Comparison of ENCODE assay signal across 8 mouse cellular contexts in genomic region chr5:30647396-30647795, GRCm38 (mm10). TPM values are rescaled to one million over a fixed set of nuclear protein-coding genes. Genes with fewer than 3 reads are reported as not detected.
DNase-seq lines count a peak whose midpoint lies in the region; ATAC-seq and TF ChIP-seq lines count a peak whose summit lies in the region.

No protein-coding gene starts in this region.

- no peak for TF ChIP-seq EP300 in heart, adult 2 months (IDR thresholded peaks at IDR 0.05; ENCODE audit: insufficient read depth, low read depth, low read length)

- peak overlapping the region; percentile 75 for H3K9ac ChIP-seq in heart, adult 2 months (ENCODE audit: low read depth, low read length)
- H3K9ac ChIP-seq in liver, embryonic 13.5 days: peak overlapping the region; percentile 83

- no peak for TF ChIP-seq POLR2A in heart, adult 2 months (IDR thresholded peaks at IDR 0.05; ENCODE audit: insufficient read depth, low read depth, low read length)

- peak; percentile 49 for ATAC-seq in CD4-positive, CD25-positive, alpha-beta regulatory T cell, adult 4 months
- no peak for ATAC-seq in liver, embryonic 13.5 days (ENCODE audit: low read depth)

- H3K4me3 ChIP-seq in heart, adult 2 months: peak overlapping the region; percentile 89
- H3K4me3 ChIP-seq in forebrain, embryonic 10.5 days: peak overlapping the region; percentile 92
- H3K4me3 ChIP-seq in liver, embryonic 13.5 days (replicated peaks): peak overlapping the region; percentile 86

- peaks cover 10% of the 10 kb centered on the region for H3K36me3 ChIP-seq in heart, adult 2 months (ENCODE audit: control insufficient read depth, insufficient read depth, low read length)
- H3K36me3 ChIP-seq in forebrain, embryonic 10.5 days (replicated peaks): no peaks in the 10 kb centered on the region; the same call in 1 of the 2 replicates
- H3K36me3 ChIP-seq in liver, embryonic 13.5 days: 0 out of 2 replicates have a peak, but pooled peaks cover 1% of the 10 kb centered on the region

- no peak for TF ChIP-seq CTCF in heart, adult 2 months (IDR thresholded peaks at IDR 0.05)

- H3K27me3 ChIP-seq in heart, adult 2 months (ENCODE audit: control insufficient read depth, insufficient read depth, low read length): no peaks in the 10 kb centered on the region
- H3K27me3 ChIP-seq in forebrain, embryonic 10.5 days (ENCODE audit: poor library complexity, severe bottlenecking): no peaks in the 10 kb centered on the region
- no peaks in the 10 kb centered on the region for H3K27me3 ChIP-seq in liver, embryonic 13.5 days

- peaks cover 3% of the 10 kb centered on the region; the same call in 1 of the 2 replicates for H3K79me2 ChIP-seq in heart, adult 2 months (replicated peaks; ENCODE audit: control insufficient read depth, insufficient read depth, low read length)

- H3K27ac ChIP-seq in heart, adult 2 months: peak overlapping the region; percentile 94
- H3K27ac ChIP-seq in forebrain, embryonic 10.5 days: peak overlapping the region; percentile 84
- no peak overlapping the region for H3K27ac ChIP-seq in liver, embryonic 13.5 days

- H3K4me2 ChIP-seq in liver, embryonic 13.5 days: peak overlapping the region; percentile 90

- WGBS in heart, adult 2 months: 7% methylated on average over 9 of the region's 9 CpGs
- WGBS in forebrain, embryonic 10.5 days: 20% methylated on average over 9 of the region's 9 CpGs
- 26% methylated on average over 9 of the region's 9 CpGs for WGBS in liver, embryonic 13.5 days (ENCODE audit: insufficient replicate concordance)

- intact Hi-C loops in heart, adult 2 months (cut with DNase I): no loop called here

- H3K9me3 ChIP-seq in forebrain, embryonic 10.5 days: no peaks in the 10 kb centered on the region
- H3K9me3 ChIP-seq in liver, embryonic 13.5 days (replicated peaks): no peaks in the 10 kb centered on the region

- peaks cover 24% of the 10 kb centered on the region for H3K4me1 ChIP-seq in heart, adult 2 months (ENCODE audit: control insufficient read depth, insufficient read depth, low read length)
- H3K4me1 ChIP-seq in forebrain, embryonic 10.5 days: peaks cover 22% of the 10 kb centered on the region
- peaks cover 41% of the 10 kb centered on the region for H3K4me1 ChIP-seq in liver, embryonic 13.5 days (replicated peaks)

- no peak for DNase-seq in heart, adult 2 months
- no peak for DNase-seq in heart, adult 11 months
- no peak for DNase-seq in forebrain, embryonic 10.5 days (ENCODE audit: extremely low spot score, low spot score)
- no peak for DNase-seq in liver, embryonic 13.5 days
- DNase-seq in ovary, postnatal 36 days (ENCODE audit: low spot score): no peak
- no peak for DNase-seq in adrenal gland, postnatal 4 days (ENCODE audit: low spot score in 2 of 2)
- DNase-seq in gastrocnemius, adult 18-20 months (ENCODE audit: low spot score): no peak

RNA-seq across cellular contexts. Expression of gene Slc35f6, which starts 0.3 kb away (rescaled TPM):
- total RNA-seq in heart, adult 2 months (2021): 10 to 100 TPM; 47.2 to 49.9 TPM
- polyA plus RNA-seq in heart, adult 2 months (2012; rRNA removed): 119 and 154 TPM in 2 replicates
- polyA plus RNA-seq in CD4-positive, CD25-positive, alpha-beta regulatory T cell, adult 4 months (2017; shearing (Covaris generic)): 10 to 100 TPM; 18.0 to 22.7 TPM
- polyA plus RNA-seq in forebrain, embryonic 10.5 days (2016; fragmentation: Nextera tagmentation; extraction: Ambion mirVana): 25.9 and 27.2 TPM in 2 replicates
- 10.2 and 10.6 TPM in 2 replicates for polyA plus RNA-seq in liver, embryonic 13.5 days (2015; fragmentation: Nextera tagmentation; extraction: Ambion mirVana)
- 10 to 100 TPM; 33.5 to 33.7 TPM for total RNA-seq in adrenal gland, postnatal 4 days (2021)
- total RNA-seq in gastrocnemius, adult 18-20 months (2021): 10 to 100 TPM; 11.3 to 11.9 TPM

RNA-seq across cellular contexts. Expression of gene Cenpa, which starts 19.2 kb away (rescaled TPM):
- total RNA-seq in heart, adult 2 months (2021): 10 to 100 TPM; 43.9 to 51.0 TPM
- 51.3 and 69.7 TPM in 2 replicates for polyA plus RNA-seq in heart, adult 2 months (2012; rRNA removed)
- 10 to 100 TPM; 45.4 to 60.5 TPM for polyA plus RNA-seq in CD4-positive, CD25-positive, alpha-beta regulatory T cell, adult 4 months (2017; shearing (Covaris generic))
- 439 and 473 TPM in 2 replicates for polyA plus RNA-seq in forebrain, embryonic 10.5 days (2016; fragmentation: Nextera tagmentation; extraction: Ambion mirVana)
- 229 and 232 TPM in 2 replicates for polyA plus RNA-seq in liver, embryonic 13.5 days (2015; fragmentation: Nextera tagmentation; extraction: Ambion mirVana)
- total RNA-seq in adrenal gland, postnatal 4 days (2021): 10 to 100 TPM; 61.3 to 62.0 TPM
- total RNA-seq in gastrocnemius, adult 18-20 months (2021): 1 to 10 TPM in 1 of 2 experiments, under 1 TPM in 1; 0.96 to 2.5 TPM

RNA-seq across cellular contexts. Expression of gene Kcnk3, which starts 59.4 kb away (rescaled TPM):
- 100 to 1,000 TPM; 259 to 300 TPM for total RNA-seq in heart, adult 2 months (2021)
- polyA plus RNA-seq in heart, adult 2 months (2012; rRNA removed): 382 and 432 TPM in 2 replicates
- polyA plus RNA-seq in CD4-positive, CD25-positive, alpha-beta regulatory T cell, adult 4 months (2017; shearing (Covaris generic)): under 1 TPM in 1 of 2 experiments, not detected in 1; 0.47 TPM
- polyA plus RNA-seq in forebrain, embryonic 10.5 days (2016; fragmentation: Nextera tagmentation; extraction: Ambion mirVana): 0.05 and 0.14 TPM in 2 replicates
- 0.13 and 0.30 TPM in 2 replicates for polyA plus RNA-seq in liver, embryonic 13.5 days (2015; fragmentation: Nextera tagmentation; extraction: Ambion mirVana)
- total RNA-seq in adrenal gland, postnatal 4 days (2021): 100 to 1,000 TPM; 684 to 719 TPM
- under 1 TPM; 0.18 to 0.59 TPM for total RNA-seq in gastrocnemius, adult 18-20 months (2021)

Comparison
In these comparisons a context has a peak if more than half of its experiments do, and no peak if none do; other contexts are left out.
1. RNA of gene Kcnk3, which starts 59.4 kb away (polyA plus RNA-seq): 382 to 432 TPM in heart, adult 2 months; 0.47 TPM in CD4-positive, CD25-positive, alpha-beta regulatory T cell, adult 4 months, 0.05 to 0.14 TPM in forebrain, embryonic 10.5 days and 0.13 to 0.30 TPM in liver, embryonic 13.5 days; every median in the first group is over 100 times any median in the second.
2. Peak in every context shown above with its lines, with median percentiles within 50 percentile points of each other: H3K4me3 ChIP-seq.